Mouse (Mus musculus) thymus, adult 2 months (tissue): ENCODE measurements around the gene Pik3c2a.

ENCODE experiments used
- CTCF ChIP-seq: fragments of 200-500 bp; IDR thresholded peaks from 2 replicates; pipeline ENCODE4 v1.5.1; 2012; ENCODE audit warnings: mild to moderate bottlenecking, control low read depth, low read length, moderate library complexity, borderline replicate concordance; ENCODE audit not compliant: control insufficient read depth, poor library complexity, insufficient read depth; ENCODE audit errors: extremely low read depth
- POLR2A ChIP-seq: fragments of 200-500 bp; IDR thresholded peaks from 2 replicates; pipeline ENCODE4 v1.6.1; 2012; ENCODE audit warnings: mild to moderate bottlenecking, low read length, control low read depth, moderate library complexity; ENCODE audit not compliant: control insufficient read depth, poor library complexity, insufficient read depth; ENCODE audit errors: extremely low read depth

DNA sequence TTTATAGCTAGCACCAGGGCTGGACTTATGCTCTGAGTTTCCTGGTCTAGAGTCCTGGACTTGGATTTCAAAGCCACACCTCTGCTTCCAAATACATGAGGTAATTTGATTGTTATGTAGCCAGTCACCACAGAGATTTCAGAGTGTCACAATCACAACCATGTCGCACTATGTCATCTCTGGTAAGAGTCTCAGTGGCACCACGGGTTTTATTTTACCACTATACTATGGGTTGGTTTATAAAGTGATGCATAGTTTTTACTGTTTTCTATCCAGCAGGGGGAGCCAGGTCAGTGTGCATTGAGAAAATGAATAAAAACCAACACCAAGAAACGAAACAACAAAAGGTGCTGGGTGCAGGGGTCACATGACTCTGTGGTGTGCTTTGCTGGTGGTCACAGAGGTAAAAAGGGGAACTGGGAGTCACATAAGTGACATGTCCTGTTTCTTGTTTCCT is 15.8 kb upstream of the Pik3c2a start:
- no peak for TF ChIP-seq CTCF
- TF ChIP-seq POLR2A = no peak
